Mouse (Mus musculus) limb, embryonic 12.5 days (tissue): Measurements from ENCODE around the gene Vwa8. TPM values are rescaled to one million over a fixed set of nuclear protein-coding genes. Genes with fewer than 3 reads are reported as not detected.

Experiments
- ATAC-seq: fragments of 200-750 bp; cut with Nextera tagmentation; 2 replicates; pipeline ENCODE4 v1.8.0; 2017; ENCODE audit warnings: low read depth, moderate TSS enrichment; ENCODE audit not compliant: insufficient number of reproducible peaks, insufficient read depth, low FRiP score, low TSS enrichment
- H3K27ac ChIP-seq: fragments of 300-500 bp; sonication (generic); 2 replicates; pipeline ENCODE4 v1.5.1; 2016; ENCODE audit warnings: mild to moderate bottlenecking, moderate library complexity
- H3K27me3 ChIP-seq: fragments of 300-500 bp; sonication (generic); 2 replicates; pipeline ENCODE4 v1.6.1; 2016; ENCODE audit warnings: mild to moderate bottlenecking, moderate library complexity
- H3K36me3 ChIP-seq: fragments of 300-500 bp; sonication (generic); 2 replicates; pipeline ENCODE4 v1.6.1; 2016; ENCODE audit warnings: mild to moderate bottlenecking, moderate library complexity
- H3K4me1 ChIP-seq: fragments of 300-500 bp; sonication (generic); replicated peaks from 2 replicates; pipeline ENCODE4 v1.6.1; 2016
- H3K4me2 ChIP-seq: fragments of 300-500 bp; sonication (generic); 2 replicates; pipeline ENCODE4 v1.6.1; 2016; ENCODE audit warnings: mild to moderate bottlenecking, moderate library complexity
- H3K4me3 ChIP-seq: fragments of 300-500 bp; sonication (generic); replicated peaks from 2 replicates; pipeline ENCODE4 v1.5.1; 2016; ENCODE audit warnings: mild to moderate bottlenecking
- H3K9ac ChIP-seq: fragments of 300-500 bp; sonication (generic); replicated peaks from 2 replicates; pipeline ENCODE4 v1.6.1; 2016; ENCODE audit warnings: mild to moderate bottlenecking, moderate library complexity
- H3K9me3 ChIP-seq: fragments of 300-500 bp; sonication (generic); 2 replicates; pipeline ENCODE4 v1.6.1; 2016; ENCODE audit warnings: mild to moderate bottlenecking, moderate library complexity
- WGBS: fragments of 180-500 bp; shearing (Covaris S2); methylation state at CpG from one replicate; pipeline ENCODE4 v1.1.7; 2016; 5-methylcytosine and 5-hydroxymethylcytosine counted together
- polyA plus RNA-seq: library from polyadenylated mRNA; unstranded; fragments of >200 nt; fragmentation: Nextera tagmentation; extraction: Ambion mirVana; gene quantifications from 2 replicates; pipeline ENCODE4 v1.2.1, GENCODE M21; 2016

Vwa8 gene
- polyA plus RNA-seq, 1 experiment from 2014 or later = 11.7 TPM

DNA sequence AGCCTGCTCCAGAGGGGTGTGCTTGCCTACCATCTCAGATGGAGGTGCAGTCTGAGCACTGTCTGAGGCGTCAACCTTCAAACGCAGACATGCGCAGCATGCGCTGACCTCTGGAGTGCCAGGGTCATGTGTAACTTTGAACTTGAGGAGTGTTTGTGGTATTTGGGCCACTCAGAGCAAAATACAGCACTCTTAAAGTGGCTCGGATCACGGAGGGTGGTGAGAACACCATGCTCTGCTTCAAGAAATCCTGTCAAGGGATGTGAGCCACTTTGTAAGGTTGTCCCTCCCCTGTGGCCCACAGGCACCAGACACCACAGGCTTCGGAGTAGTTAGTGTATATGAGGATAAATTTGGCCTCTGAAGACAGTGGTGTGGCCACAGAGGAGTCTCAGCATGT lies 356.0 kb downstream of the Vwa8 start:
- no peak overlapping the region for H3K9ac ChIP-seq
- peak overlapping the region; percentile 95 for H3K27ac ChIP-seq
- ATAC-seq = no peak
- H3K9me3 ChIP-seq = no peaks in the 10 kb centered on the region
- no peak overlapping the region for H3K4me2 ChIP-seq
- no peaks in the 10 kb centered on the region for H3K27me3 ChIP-seq
- H3K4me3 ChIP-seq = no peak overlapping the region
- no peaks in the 10 kb centered on the region for H3K36me3 ChIP-seq
- H3K4me1 ChIP-seq = peaks cover 46% of the 10 kb centered on the region
- 91% methylated on average over 7 of the region's 7 CpGs for WGBS

DNA sequence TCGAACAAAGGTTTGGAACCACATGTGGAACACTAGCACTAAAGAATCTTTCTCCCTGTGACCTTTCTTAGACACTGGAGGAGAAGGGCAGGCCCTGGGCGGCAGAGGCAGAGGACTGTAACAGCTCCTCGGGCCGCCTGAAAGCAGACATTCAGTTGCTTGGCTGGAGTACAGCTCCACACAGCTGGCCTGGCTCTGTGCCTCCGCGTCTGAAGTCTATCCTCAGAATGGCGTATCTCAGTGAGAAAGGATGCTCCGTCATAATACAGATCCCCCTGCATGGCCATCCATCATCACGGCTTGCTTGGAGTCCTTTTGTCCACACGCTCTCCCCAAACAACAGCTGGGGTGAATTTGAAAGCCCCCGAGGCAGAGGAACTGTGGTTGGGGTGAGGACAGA lies 357.4 kb downstream of the Vwa8 start:
- H3K9ac ChIP-seq = no peak overlapping the region
- no peak for ATAC-seq
- no peak overlapping the region for H3K4me2 ChIP-seq
- H3K27ac ChIP-seq = peak overlapping the region; percentile 56; the same call in 1 of the 2 replicates
- no peaks in the 10 kb centered on the region for H3K27me3 ChIP-seq
- H3K4me1 ChIP-seq = peaks cover 34% of the 10 kb centered on the region
- no peak overlapping the region for H3K4me3 ChIP-seq
- WGBS = 69% methylated on average over 11 of the region's 11 CpGs
- H3K9me3 ChIP-seq = no peaks in the 10 kb centered on the region
- no peaks in the 10 kb centered on the region for H3K36me3 ChIP-seq

DNA sequence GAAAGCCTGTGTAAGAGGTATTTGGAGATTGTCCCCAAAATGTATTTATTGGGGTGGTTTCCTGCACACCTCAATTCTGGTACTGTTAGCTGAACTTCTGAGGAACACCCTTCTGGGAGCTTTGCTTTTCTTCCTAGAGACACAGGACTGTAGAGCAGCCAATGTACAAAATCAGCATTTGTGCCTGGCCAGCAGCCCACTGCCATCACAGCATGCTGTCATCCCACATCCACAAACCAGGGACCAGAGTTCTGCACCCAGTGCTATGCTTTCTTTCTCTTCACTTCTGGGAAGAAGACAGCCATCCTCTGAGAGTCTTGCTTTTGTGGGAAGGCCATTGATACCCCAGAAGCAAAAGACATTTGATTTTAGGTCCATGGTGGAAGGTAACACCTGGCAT lies 359.6 kb downstream of the Vwa8 start:
- Histone ChIP-seq H3K9ac (no peak overlapping the region), H3K4me3 (no peak overlapping the region), H3K9me3 (no peaks in the 10 kb centered on the region), H3K27me3 (no peaks in the 10 kb centered on the region), H3K36me3 (no peaks in the 10 kb centered on the region), H3K27ac (no peak overlapping the region), H3K4me1 (peaks cover 17% of the 10 kb centered on the region), H3K4me2 (no peak overlapping the region)
- no peak for ATAC-seq

DNA sequence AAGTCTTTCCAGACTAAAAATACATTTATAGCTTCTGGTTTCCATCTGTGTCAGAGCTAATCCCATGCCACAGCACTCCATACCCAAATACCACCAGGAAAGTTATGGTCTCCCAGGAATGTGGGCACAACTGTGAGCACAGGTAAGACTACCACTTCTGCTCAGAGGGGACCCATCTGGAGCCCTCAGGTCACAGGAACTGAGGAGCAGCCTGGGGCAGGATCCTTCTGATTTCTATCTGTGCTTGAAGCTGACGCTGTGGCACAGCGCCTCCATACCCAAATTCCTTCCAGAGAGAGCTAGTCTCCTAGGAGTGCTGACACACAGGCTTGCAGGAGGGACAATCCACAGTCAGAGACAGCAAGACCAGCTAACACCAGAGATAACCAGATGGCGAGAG lies 361.0 kb downstream of the Vwa8 start:
- Histone ChIP-seq H3K9ac (no peak overlapping the region), H3K36me3 (no peaks in the 10 kb centered on the region), H3K4me1 (peaks cover 3% of the 10 kb centered on the region; the same call in 1 of the 2 replicates), H3K27me3 (no peaks in the 10 kb centered on the region), H3K27ac (no peak overlapping the region), H3K4me3 (no peak overlapping the region), H3K4me2 (no peak overlapping the region), H3K9me3 (no peaks in the 10 kb centered on the region)
- no peak for ATAC-seq
- 78% methylated on average over 3 of the region's 3 CpGs for WGBS

DNA sequence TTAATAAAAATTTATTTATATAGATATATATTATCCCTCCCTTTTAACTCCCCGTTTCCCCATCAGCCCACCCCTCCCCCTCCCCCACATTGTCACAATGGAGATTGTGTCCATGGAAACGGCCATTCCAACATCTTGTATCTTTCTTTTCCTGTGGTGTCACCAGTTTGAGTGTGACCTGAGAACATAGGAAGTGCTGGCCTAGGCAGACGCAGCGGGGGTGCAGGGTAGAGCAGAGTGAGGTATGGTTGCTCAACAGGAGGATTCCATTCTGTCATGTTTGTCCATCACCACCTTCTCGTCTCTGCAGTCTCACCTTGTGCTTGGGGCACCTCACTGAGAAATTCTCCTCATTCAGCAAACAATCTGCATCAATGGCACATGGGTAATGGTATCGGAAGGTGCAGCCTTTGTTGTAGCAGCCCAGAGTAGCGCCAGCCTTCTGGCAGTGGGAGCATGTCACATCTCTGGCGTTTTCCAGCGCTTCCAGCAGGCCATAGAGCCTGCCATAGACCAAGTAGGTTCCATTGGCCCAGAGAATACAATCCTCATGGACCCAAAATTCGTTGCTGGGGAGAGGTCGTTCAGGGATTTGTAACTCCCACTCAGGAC lies 363.6 kb downstream of the Vwa8 start:
- Histone ChIP-seq H3K4me1 (no peaks in the 10 kb centered on the region), H3K9me3 (no peaks in the 10 kb centered on the region), H3K27me3 (no peaks in the 10 kb centered on the region), H3K27ac (no peak overlapping the region), H3K4me3 (no peak overlapping the region), H3K36me3 (no peaks in the 10 kb centered on the region), H3K9ac (no peak overlapping the region), H3K4me2 (no peak overlapping the region)
- 81% methylated on average over 11 of the region's 11 CpGs for WGBS
- no peak for ATAC-seq

DNA sequence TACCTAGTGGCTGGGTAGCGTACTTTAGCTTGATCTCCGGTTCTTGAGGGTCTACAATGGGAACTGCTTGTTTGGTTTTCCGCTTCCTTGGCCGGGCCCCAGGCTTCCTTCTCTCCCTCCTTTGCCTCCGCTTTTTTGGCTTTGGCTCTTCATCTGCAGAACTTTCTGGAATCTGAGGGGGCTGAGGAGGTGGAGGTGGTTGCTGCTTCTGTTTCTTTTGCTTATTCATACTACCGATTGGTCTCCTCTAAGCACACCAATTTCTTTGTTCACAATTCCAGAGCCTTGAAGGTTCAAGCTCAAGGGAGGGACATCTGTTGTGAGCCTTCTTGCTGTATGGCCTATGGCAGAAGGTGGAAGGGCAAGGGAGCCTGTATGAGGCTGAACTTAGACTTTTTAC lies 365.3 kb downstream of the Vwa8 start:
- 90% methylated on average over 6 of the region's 6 CpGs for WGBS
- H3K4me1 ChIP-seq = no peaks in the 10 kb centered on the region
- no peak overlapping the region for H3K4me2 ChIP-seq
- ATAC-seq = no peak
- H3K9me3 ChIP-seq = no peaks in the 10 kb centered on the region
- no peak overlapping the region for H3K4me3 ChIP-seq
- H3K36me3 ChIP-seq = no peaks in the 10 kb centered on the region
- H3K27me3 ChIP-seq = no peaks in the 10 kb centered on the region
- no peak overlapping the region for H3K27ac ChIP-seq
- H3K9ac ChIP-seq = no peak overlapping the region

DNA sequence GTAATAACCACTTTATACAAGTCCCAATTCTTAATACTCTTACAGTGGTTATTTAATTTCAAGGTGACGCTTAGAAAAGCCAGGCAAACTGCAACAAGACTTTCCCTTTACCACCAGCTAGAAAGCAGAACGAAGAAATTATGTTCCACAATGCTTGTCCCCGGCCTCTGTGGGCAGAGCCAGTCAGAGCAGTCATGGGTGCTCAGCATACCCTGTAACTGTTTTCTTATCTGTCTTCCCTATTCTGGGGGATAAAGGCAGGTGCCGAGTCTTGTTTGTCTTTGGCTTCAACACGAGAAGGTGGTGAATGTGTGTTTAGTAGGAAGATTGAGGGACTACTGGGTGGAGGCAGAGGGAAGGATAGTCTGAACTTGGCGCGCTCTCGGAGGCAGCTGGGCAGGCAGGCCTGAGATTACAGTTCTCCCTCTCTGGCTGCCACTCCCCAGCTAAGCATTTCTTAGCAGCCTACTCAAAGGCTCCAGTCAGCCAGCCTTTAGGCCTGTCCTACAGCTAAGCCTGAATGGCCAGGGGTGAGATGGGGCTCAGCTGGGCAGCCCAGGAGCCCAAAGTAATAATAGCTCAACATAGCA lies 365.9 kb downstream of the Vwa8 start:
- Histone ChIP-seq H3K4me1 (no peaks in the 10 kb centered on the region), H3K27me3 (no peaks in the 10 kb centered on the region), H3K4me3 (no peak overlapping the region), H3K4me2 (no peak overlapping the region), H3K27ac (no peak overlapping the region), H3K36me3 (no peaks in the 10 kb centered on the region), H3K9me3 (no peaks in the 10 kb centered on the region), H3K9ac (no peak overlapping the region)
- ATAC-seq = no peak
- 91% methylated on average over 8 of the region's 8 CpGs for WGBS

DNA sequence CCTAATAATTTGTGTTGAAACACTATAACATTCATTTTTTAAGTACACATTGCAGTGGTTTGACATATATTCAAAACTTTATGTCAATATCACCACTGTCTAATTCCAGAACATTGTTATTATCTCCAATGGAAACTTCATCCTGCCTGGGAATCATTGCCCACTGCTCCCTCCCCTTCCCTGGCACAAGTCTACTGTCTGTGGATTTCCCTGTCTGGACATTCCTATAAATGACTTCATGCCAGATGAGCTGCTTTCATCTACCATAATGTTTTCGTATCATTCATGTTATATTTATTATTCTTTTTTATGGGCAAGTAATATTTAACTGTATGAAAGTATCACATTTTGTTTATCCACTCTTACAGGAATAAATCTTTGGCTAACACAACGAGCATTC lies 367.5 kb downstream of the Vwa8 start:
- Histone ChIP-seq H3K27ac (no peak overlapping the region), H3K9me3 (no peaks in the 10 kb centered on the region), H3K4me3 (no peak overlapping the region), H3K4me1 (no peaks in the 10 kb centered on the region), H3K36me3 (no peaks in the 10 kb centered on the region), H3K27me3 (no peaks in the 10 kb centered on the region), H3K4me2 (no peak overlapping the region), H3K9ac (no peak overlapping the region)
- no peak for ATAC-seq
- WGBS = 45% methylated on average over 2 of the region's 2 CpGs

DNA sequence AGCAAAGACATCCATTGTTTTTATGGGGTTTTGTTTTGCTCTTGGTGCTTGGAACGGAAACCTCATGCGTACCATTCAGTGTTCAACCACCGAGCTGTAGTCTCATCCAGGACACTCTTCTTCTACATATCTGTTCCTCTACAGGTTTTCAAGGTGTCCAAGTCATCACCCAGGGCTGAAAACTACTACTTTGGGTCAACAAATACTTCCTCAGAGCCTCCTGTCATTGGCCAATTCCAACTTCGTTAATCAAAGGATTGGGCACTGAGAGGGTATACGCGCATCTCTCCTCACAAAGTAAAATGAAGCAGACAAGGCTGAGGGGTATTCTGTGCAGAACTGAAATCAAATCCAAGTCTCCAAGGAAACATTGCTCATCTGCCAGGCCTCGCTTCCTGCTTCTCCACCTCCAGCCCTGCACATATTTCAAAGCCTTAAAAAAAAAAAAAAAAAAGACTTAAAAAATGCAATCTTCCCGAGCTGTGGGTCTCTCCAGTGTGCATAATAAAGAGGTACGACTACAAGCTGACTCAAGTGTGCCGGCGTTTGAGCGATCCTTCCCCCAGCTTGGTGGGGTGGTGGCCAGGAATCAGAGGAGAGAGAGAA lies 374.7 kb downstream of the Vwa8 start:
- 0 out of 2 replicates have a peak, but pooled peaks cover 3% of the 10 kb centered on the region for H3K27me3 ChIP-seq
- 87% methylated on average over 12 of the region's 12 CpGs for WGBS
- no peak overlapping the region for H3K9ac ChIP-seq
- no peak overlapping the region for H3K27ac ChIP-seq
- ATAC-seq = no peak
- no peak overlapping the region for H3K4me2 ChIP-seq
- H3K4me1 ChIP-seq = 0 out of 2 replicates have a peak, but pooled peaks cover 6% of the 10 kb centered on the region
- H3K9me3 ChIP-seq = no peaks in the 10 kb centered on the region
- no peaks in the 10 kb centered on the region for H3K36me3 ChIP-seq
- no peak overlapping the region for H3K4me3 ChIP-seq

DNA sequence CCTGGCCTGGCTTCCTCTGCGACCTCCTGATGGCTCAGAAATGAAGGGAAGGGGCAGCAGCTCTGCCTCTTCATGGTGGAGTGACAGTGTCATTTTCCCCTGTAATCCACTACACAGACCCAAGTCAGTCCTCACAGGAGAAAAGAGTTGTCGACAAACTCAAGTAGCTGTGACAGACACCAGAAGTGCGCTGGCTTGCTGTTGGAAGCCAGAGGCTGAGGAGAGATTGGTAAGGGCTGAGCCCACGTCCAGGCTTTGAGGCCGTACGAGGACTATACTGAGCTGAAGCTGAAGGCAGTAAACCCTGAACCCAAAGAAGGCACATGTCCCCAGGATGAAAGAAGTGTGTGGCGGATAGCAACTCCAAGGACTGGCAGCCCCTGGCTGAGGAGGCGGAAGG lies 376.6 kb downstream of the Vwa8 start:
- ATAC-seq = no peak
- no peak overlapping the region for H3K4me3 ChIP-seq
- no peak overlapping the region for H3K9ac ChIP-seq
- H3K9me3 ChIP-seq = no peaks in the 10 kb centered on the region
- H3K4me1 ChIP-seq = peaks cover 13% of the 10 kb centered on the region
- H3K36me3 ChIP-seq = no peaks in the 10 kb centered on the region
- 59% methylated on average over 8 of the region's 8 CpGs for WGBS
- 0 out of 2 replicates have a peak, but pooled peaks cover 3% of the 10 kb centered on the region for H3K27me3 ChIP-seq
- H3K27ac ChIP-seq = no peak overlapping the region
- H3K4me2 ChIP-seq = no peak overlapping the region

DNA sequence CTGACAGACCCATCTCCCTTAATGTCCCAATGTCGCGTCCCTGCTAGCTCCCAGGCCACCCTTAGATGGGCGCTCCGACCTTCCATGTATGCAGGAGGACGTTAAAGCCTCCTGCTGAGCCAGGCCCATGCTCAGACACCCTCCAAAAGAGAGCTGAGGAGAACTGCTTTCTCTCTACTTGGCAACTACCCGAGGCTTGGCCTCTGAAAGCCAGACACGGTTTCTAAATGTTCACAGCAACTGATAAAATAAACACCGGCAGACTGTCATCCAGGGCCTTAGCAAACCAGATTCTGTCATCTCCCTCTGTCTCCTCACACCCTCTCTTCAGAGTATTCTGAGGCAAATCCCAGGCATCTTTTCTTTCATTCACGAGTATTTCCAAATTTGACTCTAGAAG lies 377.2 kb downstream of the Vwa8 start:
- WGBS = 72% methylated on average over 9 of the region's 9 CpGs
- no peak overlapping the region for H3K27ac ChIP-seq
- H3K4me1 ChIP-seq = peaks cover 13% of the 10 kb centered on the region
- 0 out of 2 replicates have a peak, but pooled peaks cover 3% of the 10 kb centered on the region for H3K27me3 ChIP-seq
- no peak for ATAC-seq
- no peak overlapping the region for H3K4me3 ChIP-seq
- H3K36me3 ChIP-seq = no peaks in the 10 kb centered on the region
- H3K9ac ChIP-seq = no peak overlapping the region
- no peaks in the 10 kb centered on the region for H3K9me3 ChIP-seq
- H3K4me2 ChIP-seq = no peak overlapping the region
